Mouse (Mus musculus): ENCODE measurements around the gene Ankle1. TPM values are rescaled to one million over a fixed set of nuclear protein-coding genes. Genes with fewer than 3 reads are reported as not detected.

Gene Ankle1
- total and polyA plus RNA-seq, 3 experiments, result 18.5 to 21.2 TPM; not detected in 1

- H3K27ac ChIP-seq (ENCODE audit: control insufficient read depth, low read depth, low read length), result no peak overlapping the region
- H3K36me3 ChIP-seq (ENCODE audit: control insufficient read depth in 1 of 2, insufficient read depth in 2 of 2, low read length in 2 of 2), result peaks cover 0 to 2% of the 10 kb centered on the region in 2 experiments; a peak in 1 of 4 replicates
- no peaks in the 10 kb centered on the region for H3K9me3 ChIP-seq (replicated peaks; ENCODE audit: insufficient read depth, low read length)
- peak; percentile 19; the same call in 1 of the 2 replicates for TF ChIP-seq SMC3 (IDR thresholded peaks at IDR 0.05; ENCODE audit: low read depth, low read length)
- peak; percentile 32 for TF ChIP-seq RAD21 (IDR thresholded peaks at IDR 0.05; ENCODE audit: low read depth, low read length)
- peak; percentile 24 to 61 (median 41); a peak in 5 of 6 replicates for TF ChIP-seq CTCF (IDR thresholded peaks at IDR 0.05 in 2 of 3, conservative IDR thresholded peaks at IDR 0.05 in 1 of 3; ENCODE audit: control insufficient read depth in 1 of 3, insufficient read depth in 1 of 3, low read depth in 2 of 3, low read length in 3 of 3, poor library complexity in 1 of 3, severe bottlenecking in 1 of 3)
- peak; percentile 24 for TF ChIP-seq ZC3H11A (IDR thresholded peaks at IDR 0.05; ENCODE audit: low read depth, low read length)
- TF ChIP-seq EP300 (IDR thresholded peaks at IDR 0.05; ENCODE audit: low read depth in 1 of 2, low read length in 2 of 2), result no peak
- TF ChIP-seq RCOR1 (IDR thresholded peaks at IDR 0.05; ENCODE audit: low read depth, low read length), result no peak
- H3K4me1 ChIP-seq (ENCODE audit: control insufficient read depth in 1 of 2, insufficient read depth in 2 of 2, low read length in 2 of 2), result peaks cover 0 to 12% of the 10 kb centered on the region in 2 experiments; a peak in 3 of 4 replicates
- DNase-seq (ENCODE audit: low read depth, low spot score), result peak; percentile 46
- no peak overlapping the region for H3K4me3 ChIP-seq (ENCODE audit: control insufficient read depth in 1 of 2, insufficient read depth in 1 of 2, low read depth in 2 of 2, low read length in 2 of 2)
- H3K27me3 ChIP-seq (ENCODE audit: control insufficient read depth in 1 of 2, insufficient read depth in 2 of 2, low read length in 2 of 2), result no peaks in the 10 kb centered on the region
- H3K9ac ChIP-seq (ENCODE audit: control insufficient read depth, low read depth, low read length, poor library complexity, severe bottlenecking), result no peak overlapping the region
- H3K79me2 ChIP-seq (ENCODE audit: control insufficient read depth, insufficient read depth, low read length, poor library complexity), result peaks cover 10% of the 10 kb centered on the region
Measured at GRCm38 (mm10) chr8:71385212-71385835, 20.5 kb upstream of the Ankle1 start.

GRCm38 (mm10) chr8:71388267-71388666, 17.5 kb upstream of the Ankle1 start:
- H3K27ac ChIP-seq (ENCODE audit: control insufficient read depth, low read depth, low read length), result no peak overlapping the region
- no peaks in the 10 kb centered on the region for H3K79me2 ChIP-seq (ENCODE audit: control insufficient read depth, insufficient read depth, low read length, poor library complexity)

DNA sequence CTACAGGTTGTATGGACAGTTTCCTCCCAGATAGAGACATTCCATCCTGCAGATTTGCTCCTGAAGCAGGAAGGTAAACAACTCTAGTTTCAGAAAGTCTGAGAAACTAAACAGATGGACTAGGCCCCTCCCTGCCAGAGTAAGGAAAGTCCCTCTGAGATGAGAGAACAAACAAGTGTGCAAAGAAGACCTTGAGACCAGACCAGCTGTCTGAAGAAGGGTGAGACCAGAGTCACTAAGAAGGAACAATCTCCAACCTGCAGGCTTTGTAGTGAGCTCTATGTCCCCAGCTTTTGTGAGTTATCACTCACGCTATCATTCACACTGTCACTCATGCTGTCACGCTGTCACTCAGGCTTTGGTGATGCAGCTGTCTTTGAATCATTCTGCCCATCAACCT, 14.1 kb upstream of the Ankle1 start:
- Histone ChIP-seq H3K4me3 (ENCODE audit: control insufficient read depth in 1 of 2, insufficient read depth in 1 of 2, low read depth in 2 of 2, low read length in 2 of 2) (no peak overlapping the region), H3K9me3 (replicated peaks; ENCODE audit: insufficient read depth, low read length) (no peaks in the 10 kb centered on the region), H3K36me3 (ENCODE audit: control insufficient read depth in 1 of 2, insufficient read depth in 2 of 2, low read length in 2 of 2) (peaks cover 0 to 10% of the 10 kb centered on the region in 2 experiments; a peak in 2 of 4 replicates), H3K9ac (ENCODE audit: control insufficient read depth, low read depth, low read length, poor library complexity, severe bottlenecking) (no peak overlapping the region), H3K79me2 (ENCODE audit: control insufficient read depth, insufficient read depth, low read length, poor library complexity) (no peaks in the 10 kb centered on the region; the same call in 1 of the 2 replicates), H3K4me1 (ENCODE audit: control insufficient read depth in 1 of 2, insufficient read depth in 2 of 2, low read length in 2 of 2) (peaks cover 0 to 14% of the 10 kb centered on the region in 2 experiments), H3K27ac (ENCODE audit: control insufficient read depth, low read depth, low read length) (no peak overlapping the region), H3K27me3 (ENCODE audit: control insufficient read depth in 1 of 2, insufficient read depth in 2 of 2, low read length in 2 of 2) (no peaks in the 10 kb centered on the region)
- TF ChIP-seq MXI1 (IDR thresholded peaks at IDR 0.05; ENCODE audit: low read depth, low read length), result no peak
- no peak for TF ChIP-seq MAX (IDR thresholded peaks at IDR 0.05; ENCODE audit: low read length)
- TF ChIP-seq SMC3 (IDR thresholded peaks at IDR 0.05; ENCODE audit: low read depth, low read length), result no peak
- TF ChIP-seq USF1 (IDR thresholded peaks at IDR 0.05; ENCODE audit: low read depth, low read length), result no peak
- no peak for TF ChIP-seq E2F4 (IDR thresholded peaks at IDR 0.05; ENCODE audit: borderline replicate concordance, low read depth, low read length)
- no peak for TF ChIP-seq JUND (IDR thresholded peaks at IDR 0.05; ENCODE audit: low read depth, low read length)
- no peak for TF ChIP-seq RAD21 (IDR thresholded peaks at IDR 0.05; ENCODE audit: low read depth, low read length)
- TF ChIP-seq ZKSCAN1 (IDR thresholded peaks at IDR 0.05; ENCODE audit: low read depth, low read length), result no peak
- no peak for DNase-seq (ENCODE audit: low read depth, low spot score)

More at GRCm38 (mm10) chr8:71388267-71388666, 17.5 kb upstream of the Ankle1 start:
- no peak overlapping the region for H3K9ac ChIP-seq (ENCODE audit: control insufficient read depth, low read depth, low read length, poor library complexity, severe bottlenecking)
- no peak overlapping the region for H3K4me3 ChIP-seq (ENCODE audit: control insufficient read depth in 1 of 2, insufficient read depth in 1 of 2, low read depth in 2 of 2, low read length in 2 of 2)
- no peaks in the 10 kb centered on the region for H3K27me3 ChIP-seq (ENCODE audit: control insufficient read depth in 1 of 2, insufficient read depth in 2 of 2, low read length in 2 of 2)
- no peaks in the 10 kb centered on the region for H3K9me3 ChIP-seq (replicated peaks; ENCODE audit: insufficient read depth, low read length)
- H3K4me1 ChIP-seq (ENCODE audit: control insufficient read depth in 1 of 2, insufficient read depth in 2 of 2, low read length in 2 of 2), result peaks cover 0 to 7% of the 10 kb centered on the region in 2 experiments; a peak in 3 of 4 replicates
- no peak for DNase-seq (ENCODE audit: low read depth, low spot score)
- peaks cover 0 to 2% of the 10 kb centered on the region in 2 experiments; a peak in 1 of 4 replicates for H3K36me3 ChIP-seq (ENCODE audit: control insufficient read depth in 1 of 2, insufficient read depth in 2 of 2, low read length in 2 of 2)
- TF ChIP-seq ZKSCAN1 (IDR thresholded peaks at IDR 0.05; ENCODE audit: low read depth, low read length), result no peak
- peak; percentile 32; the same call in 1 of the 2 replicates for TF ChIP-seq SIN3A (IDR thresholded peaks at IDR 0.05; ENCODE audit: low read length)
